Mouse (Mus musculus) heart, embryonic 15.5 days (tissue): Measurements from ENCODE around the gene Klhl29. TPM values are rescaled to one million over a fixed set of nuclear protein-coding genes. Genes with fewer than 3 reads are reported as not detected.

Source experiments
- ATAC-seq: fragments of 200-750 bp; cut with Nextera tagmentation; replicated peaks from 2 replicates; pipeline ENCODE4 v1.8.0; 2017; ENCODE audit warnings: low read depth, moderate TSS enrichment; ENCODE audit not compliant: insufficient number of reproducible peaks, insufficient read depth, low FRiP score
- H3K27ac ChIP-seq: fragments of 300-500 bp; sonication (generic); 2 replicates; pipeline ENCODE4 v1.5.1; 2015; ENCODE audit warnings: mild to moderate bottlenecking, inconsistent platforms
- H3K27me3 ChIP-seq: fragments of 300-500 bp; sonication (generic); 2 replicates; pipeline ENCODE4 v1.6.1; 2015; ENCODE audit warnings: inconsistent platforms
- H3K36me3 ChIP-seq: fragments of 300-500 bp; sonication (generic); 2 replicates; pipeline ENCODE4 v1.6.1; 2015; ENCODE audit warnings: mild to moderate bottlenecking, inconsistent platforms
- H3K4me1 ChIP-seq: fragments of 300-500 bp; sonication (generic); replicated peaks from 2 replicates; pipeline ENCODE4 v1.6.1; 2015; ENCODE audit warnings: inconsistent platforms
- H3K4me2 ChIP-seq: fragments of 300-500 bp; sonication (generic); 2 replicates; pipeline ENCODE4 v1.6.1; 2015; ENCODE audit warnings: inconsistent platforms, mild to moderate bottlenecking, moderate library complexity
- H3K4me3 ChIP-seq: fragments of 300-500 bp; sonication (generic); 2 replicates; pipeline ENCODE4 v1.5.1; 2015; ENCODE audit warnings: mild to moderate bottlenecking, inconsistent platforms
- H3K9ac ChIP-seq: fragments of 300-500 bp; sonication (generic); 2 replicates; pipeline ENCODE4 v1.6.1; 2015; ENCODE audit warnings: mild to moderate bottlenecking, inconsistent platforms
- H3K9me3 ChIP-seq: fragments of 300-500 bp; sonication (generic); replicated peaks from 2 replicates; pipeline ENCODE4 v1.6.1; 2016; ENCODE audit warnings: inconsistent platforms
- WGBS: fragments of 180-500 bp; shearing (Covaris S2); methylation state at CpG from one replicate; pipeline ENCODE4 v1.1.7; 2015; ENCODE audit warnings: mixed read lengths; 5-methylcytosine and 5-hydroxymethylcytosine counted together
- polyA plus RNA-seq: library from polyadenylated mRNA; unstranded; fragments of >200 nt; fragmentation: Nextera tagmentation; extraction: Ambion mirVana; gene quantifications from 2 replicates; pipeline ENCODE4 v1.2.1, GENCODE M21; 2015

The Klhl29 gene
- polyA plus RNA-seq, 1 experiment from 2014 or later = 0.21 TPM

GRCm38 (mm10) chr12:5136300-5136699 lies 239.2 kb downstream of the Klhl29 start:
- Histone ChIP-seq H3K9ac (no peak overlapping the region), H3K4me1 (no peaks in the 10 kb centered on the region), H3K9me3 (no peaks in the 10 kb centered on the region), H3K36me3 (no peaks in the 10 kb centered on the region), H3K4me2 (no peak overlapping the region), H3K27ac (no peak overlapping the region), H3K27me3 (no peaks in the 10 kb centered on the region), H3K4me3 (no peak overlapping the region)
- no peak for ATAC-seq
- WGBS = 28% methylated on average over 4 of the region's 4 CpGs

- H3K4me1 ChIP-seq = no peaks in the 10 kb centered on the region
- H3K27ac ChIP-seq = no peak overlapping the region
- no peak overlapping the region for H3K4me2 ChIP-seq
- no peak overlapping the region for H3K4me3 ChIP-seq
- no peaks in the 10 kb centered on the region for H3K36me3 ChIP-seq
- ATAC-seq = no peak
- H3K9ac ChIP-seq = no peak overlapping the region
- H3K9me3 ChIP-seq = no peaks in the 10 kb centered on the region
- 77% methylated on average over 4 of the region's 4 CpGs for WGBS
- no peaks in the 10 kb centered on the region for H3K27me3 ChIP-seq
These were observed 246.3 kb downstream of the Klhl29 start for GRCm38 (mm10) chr12:5129190-5129589.

GRCm38 (mm10) chr12:5125907-5126306 lies 249.6 kb downstream of the Klhl29 start:
- Histone ChIP-seq H3K36me3 (no peaks in the 10 kb centered on the region), H3K4me3 (no peak overlapping the region), H3K27me3 (no peaks in the 10 kb centered on the region), H3K4me1 (peaks cover 3% of the 10 kb centered on the region; the same call in 1 of the 2 replicates), H3K27ac (no peak overlapping the region), H3K4me2 (no peak overlapping the region), H3K9ac (no peak overlapping the region), H3K9me3 (no peaks in the 10 kb centered on the region)
- ATAC-seq = no peak
- WGBS = 76% methylated on average over 7 of the region's 7 CpGs

GRCm38 (mm10) chr12:5122972-5123371 lies 252.5 kb downstream of the Klhl29 start:
- Histone ChIP-seq H3K27ac (no peak overlapping the region), H3K4me2 (no peak overlapping the region), H3K4me1 (peaks cover 11% of the 10 kb centered on the region; the same call in 1 of the 2 replicates), H3K36me3 (no peaks in the 10 kb centered on the region), H3K4me3 (no peak overlapping the region), H3K9ac (no peak overlapping the region), H3K9me3 (no peaks in the 10 kb centered on the region), H3K27me3 (no peaks in the 10 kb centered on the region)
- ATAC-seq = no peak
- WGBS = 40% methylated on average over 8 of the region's 8 CpGs

GRCm38 (mm10) chr12:5120249-5120648 lies 255.2 kb downstream of the Klhl29 start:
- WGBS = 39% methylated on average over 6 of the region's 6 CpGs
- Histone ChIP-seq H3K27ac (no peak overlapping the region), H3K9me3 (no peaks in the 10 kb centered on the region), H3K4me3 (peak overlapping the region; percentile 34), H3K4me2 (peak overlapping the region; percentile 55), H3K4me1 (peaks cover 11% of the 10 kb centered on the region; the same call in 1 of the 2 replicates), H3K9ac (no peak overlapping the region), H3K27me3 (no peaks in the 10 kb centered on the region), H3K36me3 (no peaks in the 10 kb centered on the region)
- no peak for ATAC-seq

- Histone ChIP-seq H3K27ac (no peak overlapping the region), H3K9ac (no peak overlapping the region), H3K36me3 (no peaks in the 10 kb centered on the region), H3K4me2 (peak overlapping the region; percentile 55), H3K27me3 (no peaks in the 10 kb centered on the region), H3K4me3 (peak overlapping the region; percentile 34), H3K4me1 (peaks cover 11% of the 10 kb centered on the region; the same call in 1 of the 2 replicates), H3K9me3 (no peaks in the 10 kb centered on the region)
- ATAC-seq = peak; percentile 81
- WGBS = 12% methylated on average over 15 of the region's 15 CpGs
These were observed 255.8 kb downstream of the Klhl29 start for GRCm38 (mm10) chr12:5119726-5120125.

- peak overlapping the region; percentile 34 for H3K4me3 ChIP-seq
- no peaks in the 10 kb centered on the region for H3K9me3 ChIP-seq
- 51% methylated on average over 9 of the region's 9 CpGs for whole genome bisulfite sequencing
- no peak for ATAC-seq
- no peak overlapping the region for H3K27ac ChIP-seq
- no peak overlapping the region for H3K9ac ChIP-seq
- peaks cover 11% of the 10 kb centered on the region; the same call in 1 of the 2 replicates for H3K4me1 ChIP-seq
- peak overlapping the region; percentile 55 for H3K4me2 ChIP-seq
- no peaks in the 10 kb centered on the region for H3K36me3 ChIP-seq
- H3K27me3 ChIP-seq = no peaks in the 10 kb centered on the region
These were observed 256.2 kb downstream of the Klhl29 start for GRCm38 (mm10) chr12:5119286-5119685.

- WGBS = 71% methylated on average over 5 of the region's 5 CpGs
- Histone ChIP-seq H3K9ac (no peak overlapping the region), H3K4me1 (peaks cover 9% of the 10 kb centered on the region; the same call in 1 of the 2 replicates), H3K9me3 (no peaks in the 10 kb centered on the region), H3K4me2 (no peak overlapping the region), H3K27ac (no peak overlapping the region), H3K36me3 (no peaks in the 10 kb centered on the region), H3K4me3 (no peak overlapping the region), H3K27me3 (no peaks in the 10 kb centered on the region)
- ATAC-seq = no peak
These were observed 258.9 kb downstream of the Klhl29 start for GRCm38 (mm10) chr12:5116605-5117004.

- no peaks in the 10 kb centered on the region for H3K9me3 ChIP-seq
- 53% methylated on average over 4 of the region's 4 CpGs for WGBS
- H3K36me3 ChIP-seq = no peaks in the 10 kb centered on the region
- H3K27ac ChIP-seq = no peak overlapping the region
- H3K4me1 ChIP-seq = peaks cover under 1% of the 10 kb centered on the region; the same call in 1 of the 2 replicates
- H3K27me3 ChIP-seq = no peaks in the 10 kb centered on the region
- H3K4me3 ChIP-seq = no peak overlapping the region
- H3K4me2 ChIP-seq = no peak overlapping the region
- H3K9ac ChIP-seq = no peak overlapping the region
- ATAC-seq = no peak
These were observed 260.9 kb downstream of the Klhl29 start for GRCm38 (mm10) chr12:5114631-5115030.

- H3K4me2 ChIP-seq = no peak overlapping the region
- no peaks in the 10 kb centered on the region for H3K9me3 ChIP-seq
- no peaks in the 10 kb centered on the region for H3K4me1 ChIP-seq
- H3K36me3 ChIP-seq = no peaks in the 10 kb centered on the region
- H3K27ac ChIP-seq = no peak overlapping the region
- no peak overlapping the region for H3K9ac ChIP-seq
- ATAC-seq = no peak
- no peaks in the 10 kb centered on the region for H3K27me3 ChIP-seq
- no peak overlapping the region for H3K4me3 ChIP-seq
- WGBS = 55% methylated on average over 3 of the region's 3 CpGs
These were observed 264.1 kb downstream of the Klhl29 start for GRCm38 (mm10) chr12:5111343-5111742.

GRCm38 (mm10) chr12:5108613-5109012 lies 266.9 kb downstream of the Klhl29 start:
- ATAC-seq = no peak
- 37% methylated on average over 6 of the region's 6 CpGs for WGBS
- H3K27ac ChIP-seq = no peak overlapping the region

GRCm38 (mm10) chr12:5107795-5108194 lies 267.7 kb downstream of the Klhl29 start:
- no peaks in the 10 kb centered on the region for H3K9me3 ChIP-seq
- no peak overlapping the region for H3K4me3 ChIP-seq
- WGBS = 55% methylated on average over 2 of the region's 2 CpGs
- H3K4me2 ChIP-seq = no peak overlapping the region
- ATAC-seq = no peak
- H3K9ac ChIP-seq = no peak overlapping the region
- no peaks in the 10 kb centered on the region for H3K27me3 ChIP-seq
- no peaks in the 10 kb centered on the region for H3K4me1 ChIP-seq
- no peak overlapping the region for H3K27ac ChIP-seq
- no peaks in the 10 kb centered on the region for H3K36me3 ChIP-seq

More at GRCm38 (mm10) chr12:5108613-5109012, 266.9 kb downstream of the Klhl29 start:
- Histone ChIP-seq H3K4me2 (no peak overlapping the region), H3K4me3 (no peak overlapping the region), H3K9me3 (no peaks in the 10 kb centered on the region), H3K36me3 (no peaks in the 10 kb centered on the region), H3K27me3 (no peaks in the 10 kb centered on the region), H3K9ac (no peak overlapping the region), H3K4me1 (no peaks in the 10 kb centered on the region)
